Mouse (Mus musculus) monocyte, adult 2 months (primary cell): ENCODE results near the gene Enoph1.

Source experiments
- DNase-seq, 2 experiments: peaks; one replicate each; pipeline ENCODE4 v3.0.0; 2022; ENCODE audit warnings: low spot score in 2 of 2, low read depth in 1 of 2

The Enoph1 gene

DNA sequence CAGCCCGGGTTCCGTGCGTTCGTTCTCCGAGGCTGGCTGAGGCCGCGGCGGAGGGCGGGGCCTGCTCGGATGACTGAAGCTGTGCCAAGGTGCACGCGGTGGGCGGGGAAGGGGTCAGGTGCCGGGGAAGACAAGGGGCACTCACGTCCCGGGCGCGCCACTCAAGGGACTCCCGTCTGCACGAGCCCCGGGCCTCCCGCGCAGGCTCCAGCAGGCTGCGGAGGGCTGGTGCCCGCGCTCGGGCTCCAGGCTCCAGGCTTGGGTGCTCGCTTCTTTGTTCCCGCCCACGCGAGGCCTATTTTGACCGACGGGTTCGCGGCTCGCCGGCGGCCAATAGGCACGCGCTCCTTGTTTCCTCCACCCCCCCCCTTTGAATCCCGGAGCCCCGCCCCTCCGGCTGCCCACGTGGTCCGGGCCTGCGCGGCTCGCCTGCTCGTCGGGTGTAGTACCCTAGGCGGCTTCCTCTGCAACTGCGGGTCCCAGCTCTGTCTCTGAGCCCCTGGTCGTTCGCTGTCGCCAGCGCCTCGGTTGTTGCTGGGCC is at the start of gene Enoph1, which contains the start of gene Hnrnpdl:
Enoph1 (plus strand) TSS at position 384 of the 541 bp plus-strand sequence.
Hnrnpdl (minus strand) TSS at position 63 of the 541 bp plus-strand sequence.
- peak; percentile 73 to 87 for DNase-seq

GRCm38 (mm10) chr5:99994166-99994565 is 45.6 kb upstream of the Enoph1 start:
- DNase-seq, result no peak

DNA sequence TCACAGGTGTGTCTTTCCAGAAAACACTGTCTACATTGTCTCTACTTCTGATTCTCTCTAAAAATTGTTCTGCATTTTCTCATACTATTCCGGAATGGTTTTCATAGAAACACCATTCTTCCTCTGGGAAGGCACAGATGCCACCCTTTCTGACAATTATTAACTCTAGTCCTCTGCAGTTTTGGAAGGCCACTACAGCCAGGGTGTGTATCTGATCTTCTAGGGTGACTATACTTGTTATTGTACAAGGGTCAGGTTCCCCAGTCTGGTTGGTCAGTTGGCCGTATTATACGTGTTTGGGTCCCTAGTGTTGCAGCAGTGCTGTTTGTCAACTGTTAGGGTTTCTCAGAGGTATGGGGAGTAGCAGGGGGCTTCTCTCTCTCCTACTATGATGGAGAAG is 45.1 kb upstream of the Enoph1 start:
- DNase-seq, result no peak

GRCm38 (mm10) chr5:100000048-100000447 is 39.7 kb upstream of the Enoph1 start:
- DNase-seq, result no peak

DNA sequence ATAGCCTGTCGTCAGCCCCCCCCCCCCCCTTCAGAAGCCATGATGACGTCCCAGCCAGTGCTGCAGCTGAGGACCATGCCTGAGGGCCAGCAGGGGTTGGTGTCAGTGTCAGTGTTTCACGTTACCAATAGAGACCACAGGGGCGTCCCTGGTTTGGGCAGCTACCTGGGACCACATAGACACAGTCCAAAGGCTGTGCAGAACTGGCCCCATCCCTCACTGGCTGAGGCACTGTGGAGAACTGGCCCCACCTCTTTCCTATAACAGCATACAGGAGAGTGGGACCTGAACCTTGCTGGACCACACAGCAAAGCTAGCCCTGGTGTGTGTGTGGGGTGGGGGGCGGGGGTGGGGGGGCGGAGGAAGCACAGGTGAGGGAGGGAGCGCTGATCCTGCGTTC is 39.3 kb upstream of the Enoph1 start:
- no peak for DNase-seq

DNA sequence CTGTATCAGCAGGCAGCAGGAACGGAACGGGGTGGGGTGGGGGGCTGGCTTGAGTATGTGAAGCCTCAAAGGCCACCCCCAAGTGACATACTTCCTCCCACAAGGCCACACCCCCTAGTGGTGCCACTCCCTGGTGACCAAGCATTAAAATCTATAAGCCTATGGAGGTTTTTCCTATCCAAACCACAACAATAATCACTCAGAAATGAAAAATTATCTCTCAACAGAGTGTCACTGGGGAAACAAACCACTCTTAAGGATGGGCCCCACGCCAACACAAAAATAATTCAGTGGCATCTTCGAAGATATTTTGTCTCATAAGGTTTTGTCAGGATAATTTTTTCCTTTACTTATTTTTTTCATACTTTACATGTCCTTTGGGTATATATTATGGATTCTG is 35.9 kb upstream of the Enoph1 start:
- DNase-seq, result no peak

GRCm38 (mm10) chr5:100005431-100005830 is 34.4 kb upstream of the Enoph1 start:
- no peak for DNase-seq

- DNase-seq, result no peak
Observed at GRCm38 (mm10) chr5:100005896-100006295, 33.9 kb upstream of the Enoph1 start.

- no peak for DNase-seq
Observed at GRCm38 (mm10) chr5:100006324-100007039, 33.3 kb upstream of the Enoph1 start.

- no peak for DNase-seq
Observed at GRCm38 (mm10) chr5:100007040-100007375, 32.8 kb upstream of the Enoph1 start.

DNA sequence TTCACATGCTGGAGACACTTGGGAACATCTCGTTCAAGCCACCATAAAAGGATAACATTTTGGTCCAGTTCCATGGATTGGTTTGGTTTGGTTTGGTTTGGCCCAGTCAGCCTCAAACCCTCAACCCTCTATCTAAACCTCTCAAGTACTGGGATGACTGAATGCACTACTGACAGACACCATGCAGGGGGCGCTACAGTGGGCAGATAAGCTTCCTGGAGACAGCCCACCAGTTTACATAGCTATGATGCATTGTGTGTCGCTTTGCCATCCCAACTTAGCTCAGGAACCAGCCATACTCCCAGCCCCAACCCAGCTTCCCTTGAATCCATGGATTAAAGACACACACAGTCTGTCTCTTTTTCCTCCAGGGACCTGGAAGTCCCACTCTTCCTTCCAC is 31.3 kb upstream of the Enoph1 start:
- DNase-seq, result no peak

DNA sequence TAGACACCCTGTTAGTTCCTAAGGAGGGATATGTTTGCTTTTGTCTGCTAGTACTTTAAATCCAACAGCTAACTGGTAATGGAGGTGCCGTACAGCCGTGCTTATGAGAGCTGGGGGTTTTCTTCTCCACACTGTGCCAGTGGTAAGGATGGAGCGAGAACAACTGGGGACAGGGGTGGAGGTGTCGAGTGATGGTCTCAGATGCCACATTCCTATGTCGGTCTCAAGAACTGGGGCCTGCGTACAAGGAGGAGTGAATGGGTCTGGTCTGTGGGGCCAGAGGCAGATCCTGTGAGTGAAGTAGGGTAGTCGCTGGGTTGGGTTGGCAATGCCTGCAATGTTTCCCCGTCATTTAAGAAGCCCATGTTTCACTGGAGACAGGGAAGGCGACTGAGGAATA is 27.2 kb upstream of the Enoph1 start:
- no peak for DNase-seq

GRCm38 (mm10) chr5:100020089-100020488 is 19.7 kb upstream of the Enoph1 start:
- no peak for DNase-seq

DNA sequence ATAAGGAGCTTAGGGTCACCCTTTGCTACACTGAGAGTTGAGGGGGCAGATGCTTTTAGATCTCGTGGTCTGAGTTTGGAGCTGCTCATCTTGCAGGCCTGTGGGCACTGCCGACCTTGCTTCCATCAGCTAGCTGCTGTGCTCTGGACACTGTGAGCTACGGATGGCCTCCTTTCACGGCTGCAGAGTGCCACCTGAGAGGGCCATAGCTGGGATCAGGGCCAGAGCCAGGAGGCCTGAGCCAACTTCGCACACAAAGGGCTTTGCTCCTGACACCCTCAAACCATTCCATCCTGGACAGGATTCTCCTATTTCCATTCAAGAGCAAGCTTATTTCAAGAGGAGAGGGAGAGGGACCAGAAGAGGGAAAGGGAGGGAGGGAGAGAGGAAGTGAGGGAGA is 15.4 kb upstream of the Enoph1 start:
- no peak for DNase-seq

DNA sequence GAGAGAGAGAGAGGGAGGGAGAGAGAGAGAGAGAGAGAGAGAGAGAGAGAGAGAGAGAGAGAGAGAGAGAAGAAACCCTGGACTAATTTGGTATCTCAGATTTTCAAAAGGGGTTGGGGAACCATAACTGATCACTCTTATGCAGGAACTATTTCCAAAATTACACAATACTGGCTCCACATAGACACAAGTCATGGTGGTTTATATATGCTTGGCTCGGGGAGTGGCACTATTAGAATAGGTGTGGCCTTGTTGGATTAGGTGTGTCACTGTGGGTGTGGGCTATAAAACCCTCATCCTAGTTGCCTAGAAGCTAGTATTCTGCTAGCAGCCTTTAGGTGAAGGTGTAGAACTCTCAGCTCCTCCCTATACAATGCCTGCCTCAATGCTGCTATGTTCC is 14.9 kb upstream of the Enoph1 start:
- no peak for DNase-seq

GRCm38 (mm10) chr5:100030069-100030468 is 9.7 kb upstream of the Enoph1 start:
- DNase-seq, result no peak

- no peak for DNase-seq
Observed at GRCm38 (mm10) chr5:100032107-100032506, 7.7 kb upstream of the Enoph1 start.

DNA sequence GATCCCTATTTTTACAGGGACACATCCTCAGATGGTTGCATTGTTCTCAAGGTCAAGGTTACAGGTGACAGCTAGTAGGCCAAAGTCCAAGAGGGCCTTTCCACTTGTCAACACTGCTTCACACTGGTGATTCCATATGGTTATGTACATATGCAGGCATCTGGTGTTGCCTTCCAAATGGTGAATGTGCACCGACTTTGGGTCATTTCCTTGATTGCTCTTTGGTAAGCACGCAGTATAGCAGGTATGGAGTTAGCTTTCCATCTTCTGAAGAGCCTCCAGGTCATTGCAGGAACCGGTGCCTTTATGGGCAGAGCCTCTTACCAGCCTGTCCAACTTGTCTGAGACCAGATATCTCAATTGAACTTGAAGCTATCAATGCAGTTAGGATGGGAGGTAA is 7.1 kb upstream of the Enoph1 start:
- DNase-seq, result no peak

GRCm38 (mm10) chr5:100035950-100036349 is 3.8 kb upstream of the Enoph1 start:
- DNase-seq, result no peak

DNA sequence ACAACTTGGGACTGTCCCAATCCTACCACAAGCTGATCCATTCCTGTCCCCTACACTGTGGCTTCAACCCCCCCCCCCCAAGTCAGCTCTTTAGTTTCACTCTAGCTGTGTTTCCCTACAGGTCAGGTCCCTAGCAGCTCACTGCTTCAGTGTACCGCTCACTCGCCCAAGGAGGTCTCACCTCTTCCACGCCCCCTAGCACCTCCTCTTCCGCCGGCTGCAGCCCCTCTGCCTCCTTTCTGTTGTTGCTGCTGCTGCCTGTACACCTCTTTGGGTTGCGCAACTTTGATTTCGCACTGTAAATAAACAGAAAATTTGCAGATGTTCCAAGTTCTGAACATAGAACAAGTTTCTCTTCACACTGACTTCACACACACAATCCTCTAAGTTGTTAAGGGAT is 3.1 kb upstream of the Enoph1 start:
- no peak for DNase-seq

GRCm38 (mm10) chr5:100037965-100038713 is 1.6 kb upstream of the Enoph1 start:
- DNase-seq, result peak; percentile 40 to 73
